Mouse (Mus musculus): ENCODE data around the gene Hist1h2bg. TPM values are rescaled to one million over a fixed set of nuclear protein-coding genes. Genes with fewer than 3 reads are reported as not detected.

The Hist1h2bg gene
- total and polyA plus RNA-seq, 3 experiments, result 14.7 to 2,580 TPM; not detected in 1

DNA sequence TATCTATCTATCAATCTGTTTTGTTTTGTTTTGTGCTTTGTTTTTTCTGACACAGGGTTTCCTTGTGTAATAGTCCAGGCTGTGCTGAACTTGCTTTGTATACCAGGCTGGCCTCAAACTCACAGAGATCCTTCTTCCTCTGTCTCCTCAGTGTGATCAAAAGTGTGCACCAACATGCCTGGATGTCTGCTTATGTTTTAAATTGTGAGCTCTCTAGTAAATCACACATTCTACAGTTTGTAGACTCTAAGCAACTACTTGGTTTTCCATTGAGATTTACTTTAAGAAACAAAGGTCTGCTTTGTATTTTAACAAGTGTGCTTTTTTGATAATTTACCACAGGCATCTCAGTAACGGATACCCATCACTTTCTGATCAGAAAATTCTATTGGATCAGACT, 6.6 kb downstream of the Hist1h2bg start:
- H3K27me3 ChIP-seq (ENCODE audit: control insufficient read depth in 1 of 2, insufficient read depth in 2 of 2, low read length in 2 of 2), result no peaks in the 10 kb centered on the region
- peak overlapping the region; percentile 64 for H3K27ac ChIP-seq (ENCODE audit: control insufficient read depth, low read depth, low read length)
- no peak for TF ChIP-seq RAD21 (IDR thresholded peaks at IDR 0.05; ENCODE audit: low read depth, low read length)
- no peak for TF ChIP-seq ZNF384 (IDR thresholded peaks at IDR 0.05; ENCODE audit: low read depth, low read length)
- no peak for TF ChIP-seq GATA1 (IDR thresholded peaks at IDR 0.05; ENCODE audit: low read depth, low read length)
- no peak for TF ChIP-seq RCOR1 (IDR thresholded peaks at IDR 0.05; ENCODE audit: low read depth, low read length)
- TF ChIP-seq EP300 (IDR thresholded peaks at IDR 0.05; ENCODE audit: low read depth in 1 of 2, low read length in 2 of 2), result no peak
- no peak for TF ChIP-seq BHLHE40 (IDR thresholded peaks at IDR 0.05; ENCODE audit: borderline replicate concordance, low read depth, low read length)
- no peak for TF ChIP-seq ETS1 (IDR thresholded peaks at IDR 0.05; ENCODE audit: low read depth, low read length)
- no peak for TF ChIP-seq ZMIZ1 (IDR thresholded peaks at IDR 0.05; ENCODE audit: low read depth, low read length)
- TF ChIP-seq CHD2 (IDR thresholded peaks at IDR 0.05; ENCODE audit: low read length), result no peak
- no peak for TF ChIP-seq ZC3H11A (IDR thresholded peaks at IDR 0.05; ENCODE audit: low read depth, low read length)
- no peak for TF ChIP-seq TAL1 (IDR thresholded peaks at IDR 0.05; ENCODE audit: low read length)
- peaks cover 0 to 4% of the 10 kb centered on the region in 2 experiments; a peak in 1 of 4 replicates for H3K4me1 ChIP-seq (ENCODE audit: control insufficient read depth in 1 of 2, insufficient read depth in 2 of 2, low read length in 2 of 2)
- H3K4me3 ChIP-seq (ENCODE audit: control insufficient read depth in 1 of 2, insufficient read depth in 1 of 2, low read depth in 2 of 2, low read length in 2 of 2), result no peak overlapping the region
- H3K79me2 ChIP-seq (ENCODE audit: control insufficient read depth, insufficient read depth, low read length, poor library complexity), result peaks cover 6% of the 10 kb centered on the region; the same call in 1 of the 2 replicates
- H3K36me3 ChIP-seq (ENCODE audit: control insufficient read depth in 1 of 2, insufficient read depth in 2 of 2, low read length in 2 of 2), result peaks cover 0 to 35% of the 10 kb centered on the region in 2 experiments; a peak in 2 of 4 replicates
- peak; percentile 52 for DNase-seq (ENCODE audit: low read depth, low spot score)
- peak overlapping the region; percentile 46 for H3K9ac ChIP-seq (ENCODE audit: control insufficient read depth, low read depth, low read length, poor library complexity, severe bottlenecking)
- no peaks in the 10 kb centered on the region for H3K9me3 ChIP-seq (replicated peaks; ENCODE audit: insufficient read depth, low read length)

DNA sequence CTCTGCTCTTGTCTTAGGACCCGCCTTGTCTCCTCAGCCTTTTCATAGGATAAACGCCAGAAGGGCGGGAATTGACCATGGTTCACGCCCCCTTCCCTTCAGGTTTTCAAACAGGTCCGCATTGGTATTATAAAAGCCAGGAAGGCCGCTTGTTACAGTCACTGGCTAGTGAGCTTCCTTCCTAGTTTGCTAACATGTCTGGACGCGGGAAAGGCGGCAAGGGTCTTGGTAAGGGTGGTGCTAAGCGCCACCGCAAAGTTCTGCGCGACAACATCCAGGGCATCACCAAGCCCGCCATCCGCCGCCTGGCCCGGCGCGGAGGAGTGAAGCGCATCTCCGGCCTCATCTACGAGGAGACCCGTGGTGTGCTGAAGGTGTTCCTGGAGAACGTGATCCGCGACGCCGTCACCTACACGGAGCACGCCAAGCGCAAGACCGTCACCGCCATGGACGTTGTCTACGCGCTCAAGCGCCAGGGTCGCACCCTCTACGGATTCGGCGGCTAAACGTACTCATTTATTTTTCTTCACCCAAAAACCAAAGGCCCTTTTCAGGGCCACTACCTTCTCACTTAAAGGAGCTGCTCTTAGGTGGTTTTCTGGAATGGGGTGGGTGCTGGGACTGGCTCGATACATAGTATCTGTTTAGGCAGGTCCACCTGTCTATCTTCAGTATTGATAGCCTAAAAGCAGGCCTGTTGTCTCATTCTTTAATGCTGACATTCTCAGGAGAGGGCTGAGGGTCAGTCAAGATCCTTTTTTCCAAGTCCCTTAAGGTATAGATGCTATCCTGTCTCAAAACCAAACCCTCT, 10.4 kb downstream of the Hist1h2bg start, which contains the start of gene Hist1h4d:
TSS of gene Hist1h4d (plus strand) at position 191 of the 811 bp plus-strand sequence.
- peaks cover 0 to 47% of the 10 kb centered on the region in 2 experiments; a peak in 2 of 4 replicates for H3K36me3 ChIP-seq (ENCODE audit: control insufficient read depth in 1 of 2, insufficient read depth in 2 of 2, low read length in 2 of 2)
- no peaks in the 10 kb centered on the region for H3K9me3 ChIP-seq (replicated peaks; ENCODE audit: insufficient read depth, low read length)
- TF ChIP-seq TAL1 (IDR thresholded peaks at IDR 0.05; ENCODE audit: low read length) (0 out of 2 replicates have a peak, but pooled peaks have one; percentile 4), TBP (IDR thresholded peaks at IDR 0.05; ENCODE audit: low read depth, low read length) (peak; percentile 99), MYC (IDR thresholded peaks at IDR 0.05; ENCODE audit: low read depth, low read length) (no peak), POLR2A (IDR thresholded peaks at IDR 0.05; ENCODE audit: control insufficient read depth in 1 of 2, insufficient read depth in 1 of 2, low read depth in 1 of 2, low read length in 2 of 2, poor library complexity in 1 of 2) (peak; percentile 99 to 100), POLR2AphosphoS5 (IDR thresholded peaks at IDR 0.05; ENCODE audit: borderline replicate concordance, low read depth, low read length) (peak; percentile 99), UBTF (IDR thresholded peaks at IDR 0.05; ENCODE audit: borderline replicate concordance, insufficient read depth, low read depth, low read length) (peak; percentile 98), GATA1 (IDR thresholded peaks at IDR 0.05; ENCODE audit: low read depth, low read length) (no peak)
- no peaks in the 10 kb centered on the region for H3K27me3 ChIP-seq (ENCODE audit: control insufficient read depth in 1 of 2, insufficient read depth in 2 of 2, low read length in 2 of 2)
- peak; percentile 97 for DNase-seq (ENCODE audit: low read depth, low spot score)
- H3K79me2 ChIP-seq (ENCODE audit: control insufficient read depth, insufficient read depth, low read length, poor library complexity), result peaks cover under 1% of the 10 kb centered on the region; the same call in 1 of the 2 replicates
- H3K4me1 ChIP-seq (ENCODE audit: control insufficient read depth in 1 of 2, insufficient read depth in 2 of 2, low read length in 2 of 2), result peaks cover 0 to 10% of the 10 kb centered on the region in 2 experiments; a peak in 2 of 4 replicates
- peak within 1 kb of the TSS; percentile 84 for H3K27ac ChIP-seq (ENCODE audit: control insufficient read depth, low read depth, low read length)
- H3K9ac ChIP-seq (ENCODE audit: control insufficient read depth, low read depth, low read length, poor library complexity, severe bottlenecking), result peak within 1 kb of the TSS; percentile 80
- H3K4me3 ChIP-seq (ENCODE audit: control insufficient read depth in 1 of 2, insufficient read depth in 1 of 2, low read depth in 2 of 2, low read length in 2 of 2), result peak within 1 kb of the TSS in 1 of 2 experiments; percentile 21; a peak in 1 of 4 replicates
